Mouse (Mus musculus) heart, adult 18-20 months (tissue): ENCODE results near the gene Olfr495. TPM values are rescaled to one million over a fixed set of nuclear protein-coding genes. Genes with fewer than 3 reads are reported as not detected.

ENCODE experiments used
- DNase-seq, 2 experiments: peaks; one replicate each; pipeline ENCODE4 v3.0.0; 2021 to 2022; ENCODE audit warnings: mixed read lengths in 1 of 2
- long read RNA-seq, 2 experiments: library from polyadenylated mRNA; stranded (forward); transcript quantifications; one replicate each; pipeline ENCODE4 v2.0.0; 2021
- total RNA-seq, 2 experiments: library from RNA; stranded (reverse); gene quantifications; 2 replicates each; pipeline ENCODE4 v1.2.3; 2021

Gene Olfr495
- not detected for total RNA-seq
- long read RNA-seq, experiment 1 = 0 reads
- long read RNA-seq, experiment 2 = 0 reads

- DNase-seq = no peak
These were observed at the start of gene Olfr495 for GRCm38 (mm10) chr7:108392867-108393266. Gene Olfr495 (plus strand): TSS chr7:108393167.

- DNase-seq = no peak
These were observed 46.1 kb upstream of the Olfr495 start, which contains the start of gene Olfr493 for GRCm38 (mm10) chr7:108346879-108347278. Gene Olfr493 (minus strand): TSS chr7:108346979.

GRCm38 (mm10) chr7:108365035-108365434 is 27.9 kb upstream of the Olfr495 start, which contains the start of gene Olfr494:
Gene Olfr494 (plus strand): TSS chr7:108365335.
- no peak for DNase-seq

- DNase-seq = no peak
These were observed 27.2 kb downstream of the Olfr495 start, which contains the start of gene Olfr497 for GRCm38 (mm10) chr7:108420121-108420520. Gene Olfr497 (plus strand): TSS chr7:108420421.

Other genes with a start within 250 kb of the Olfr495 start
- gene Olfr485, start 233.3 kb upstream of the Olfr495 start, total RNA-seq = not detected
- gene Olfr486, start 220.4 kb upstream of the Olfr495 start, total RNA-seq = not detected
- gene Olfr487, start 178.5 kb upstream of the Olfr495 start, total RNA-seq = not detected
- gene Olfr488, start 134.8 kb upstream of the Olfr495 start, total RNA-seq = not detected
- not detected for gene Olfr490, start 104.2 kb upstream of the Olfr495 start, total RNA-seq
- not detected for gene Olfr491, start 79.7 kb upstream of the Olfr495 start, total RNA-seq
- gene Olfr492, start 69.5 kb upstream of the Olfr495 start, total RNA-seq = not detected
- gene Olfr493, start 46.2 kb upstream of the Olfr495 start, total RNA-seq = not detected
- not detected for gene Olfr494, start 27.8 kb upstream of the Olfr495 start, total RNA-seq
- gene Olfr497, start 27.3 kb downstream of the Olfr495 start, total RNA-seq = not detected
- gene Olfr498, start 72.2 kb downstream of the Olfr495 start, total RNA-seq = not detected
- gene Olfr502, start 131.9 kb downstream of the Olfr495 start, total RNA-seq = not detected
- not detected for gene Olfr503, start 151.4 kb downstream of the Olfr495 start, total RNA-seq
- not detected for gene Olfr504, start 172.6 kb downstream of the Olfr495 start, total RNA-seq
- gene Olfr506, start 217.6 kb downstream of the Olfr495 start, total RNA-seq = not detected
- gene Olfr507, start 228.6 kb downstream of the Olfr495 start, total RNA-seq = not detected
- gene Olfr508, start 236.8 kb downstream of the Olfr495 start, total RNA-seq = not detected